Mouse (Mus musculus): ENCODE measurements at regions not wholly inside any gene's neighbourhood (a gene's known extent, or its start where the extent isn't known, plus 50 kb on each side); places are given as distances from the start of the nearest gene placed in this dataset.

- Histone ChIP-seq H3K4me3 (ENCODE audit: insufficient read depth, low read length) (no peak overlapping the region), H3K27ac (ENCODE audit: insufficient read depth, low read depth, low read length) (no peak overlapping the region), H3K4me1 (ENCODE audit: control insufficient read depth, insufficient read depth, low read length) (no peaks in the 10 kb centered on the region)
- TF ChIP-seq CTCF (IDR thresholded peaks at IDR 0.05; ENCODE audit: low read depth, low read length), result no peak
- TF ChIP-seq POLR2A (IDR thresholded peaks at IDR 0.05; ENCODE audit: borderline replicate concordance, low read depth, low read length), result no peak
These were observed 220.4 kb downstream of the Dcdc2c start for GRCm38 (mm10) chr12:28331843-28332242.

GRCm38 (mm10) chr12:28323659-28324058, 228.5 kb downstream of the Dcdc2c start:
- no peak for TF ChIP-seq CTCF (IDR thresholded peaks at IDR 0.05; ENCODE audit: low read depth, low read length)
- TF ChIP-seq POLR2A (IDR thresholded peaks at IDR 0.05; ENCODE audit: borderline replicate concordance, low read depth, low read length), result no peak

GRCm38 (mm10) chr12:28309226-28309625, 243.0 kb downstream of the Dcdc2c start:
- H3K4me1 ChIP-seq (ENCODE audit: control insufficient read depth, insufficient read depth, low read length), result no peaks in the 10 kb centered on the region
- TF ChIP-seq POLR2A (IDR thresholded peaks at IDR 0.05; ENCODE audit: borderline replicate concordance, low read depth, low read length), result no peak
- no peak for TF ChIP-seq CTCF (IDR thresholded peaks at IDR 0.05; ENCODE audit: low read depth, low read length)
- no peak overlapping the region for H3K4me3 ChIP-seq (ENCODE audit: insufficient read depth, low read length)
- no peak overlapping the region for H3K27ac ChIP-seq (ENCODE audit: insufficient read depth, low read depth, low read length)

More at GRCm38 (mm10) chr12:28323659-28324058, 228.5 kb downstream of the Dcdc2c start:
- H3K4me1 ChIP-seq (ENCODE audit: control insufficient read depth, insufficient read depth, low read length), result no peaks in the 10 kb centered on the region
- H3K27ac ChIP-seq (ENCODE audit: insufficient read depth, low read depth, low read length), result no peak overlapping the region
- H3K4me3 ChIP-seq (ENCODE audit: insufficient read depth, low read length), result no peak overlapping the region

GRCm38 (mm10) chr12:28302038-28302581, 250.1 kb downstream of the Dcdc2c start:
- H3K4me1 ChIP-seq (ENCODE audit: control insufficient read depth, insufficient read depth, low read length), result no peaks in the 10 kb centered on the region
- TF ChIP-seq CTCF (IDR thresholded peaks at IDR 0.05; ENCODE audit: low read depth, low read length) (no peak), POLR2A (IDR thresholded peaks at IDR 0.05; ENCODE audit: borderline replicate concordance, low read depth, low read length) (no peak)
- no peak overlapping the region for H3K4me3 ChIP-seq (ENCODE audit: insufficient read depth, low read length)
- H3K27ac ChIP-seq (ENCODE audit: insufficient read depth, low read depth, low read length), result no peak overlapping the region

- no peaks in the 10 kb centered on the region for H3K4me1 ChIP-seq (ENCODE audit: control insufficient read depth, insufficient read depth, low read length)
- H3K27ac ChIP-seq (ENCODE audit: insufficient read depth, low read depth, low read length), result no peak overlapping the region
- TF ChIP-seq POLR2A (IDR thresholded peaks at IDR 0.05; ENCODE audit: borderline replicate concordance, low read depth, low read length) (no peak), CTCF (IDR thresholded peaks at IDR 0.05; ENCODE audit: low read depth, low read length) (no peak)
- H3K4me3 ChIP-seq (ENCODE audit: insufficient read depth, low read length), result no peak overlapping the region
These were observed 263.8 kb downstream of the Dcdc2c start for GRCm38 (mm10) chr12:28288376-28288896.

GRCm38 (mm10) chr12:28255524-28255923, 296.7 kb downstream of the Dcdc2c start:
- Histone ChIP-seq H3K4me1 (ENCODE audit: control insufficient read depth, insufficient read depth, low read length) (no peaks in the 10 kb centered on the region), H3K27ac (ENCODE audit: insufficient read depth, low read depth, low read length) (no peak overlapping the region), H3K4me3 (ENCODE audit: insufficient read depth, low read length) (no peak overlapping the region)
- no peak for TF ChIP-seq POLR2A (IDR thresholded peaks at IDR 0.05; ENCODE audit: borderline replicate concordance, low read depth, low read length)
- no peak for TF ChIP-seq CTCF (IDR thresholded peaks at IDR 0.05; ENCODE audit: low read depth, low read length)

- TF ChIP-seq POLR2A (IDR thresholded peaks at IDR 0.05; ENCODE audit: borderline replicate concordance, low read depth, low read length), result no peak
- no peak overlapping the region for H3K4me3 ChIP-seq (ENCODE audit: insufficient read depth, low read length)
- H3K27ac ChIP-seq (ENCODE audit: insufficient read depth, low read depth, low read length), result no peak overlapping the region
- H3K4me1 ChIP-seq (ENCODE audit: control insufficient read depth, insufficient read depth, low read length), result no peaks in the 10 kb centered on the region
These were observed 301.7 kb downstream of the Dcdc2c start for GRCm38 (mm10) chr12:28250526-28250925.

- no peak overlapping the region for H3K4me3 ChIP-seq (ENCODE audit: insufficient read depth, low read length)
- 0 out of 2 replicates have a peak, but pooled peaks have one; percentile 7 for TF ChIP-seq CTCF (IDR thresholded peaks at IDR 0.05; ENCODE audit: low read depth, low read length)
- TF ChIP-seq POLR2A (IDR thresholded peaks at IDR 0.05; ENCODE audit: borderline replicate concordance, low read depth, low read length), result no peak
- no peak overlapping the region for H3K27ac ChIP-seq (ENCODE audit: insufficient read depth, low read depth, low read length)
These were observed 303.4 kb downstream of the Dcdc2c start for GRCm38 (mm10) chr12:28248749-28249148.

GRCm38 (mm10) chr12:28248287-28248686, 303.9 kb downstream of the Dcdc2c start:
- H3K4me3 ChIP-seq (ENCODE audit: insufficient read depth, low read length), result no peak overlapping the region
- TF ChIP-seq POLR2A (IDR thresholded peaks at IDR 0.05; ENCODE audit: borderline replicate concordance, low read depth, low read length) (no peak), CTCF (IDR thresholded peaks at IDR 0.05; ENCODE audit: low read depth, low read length) (no peak)
- H3K4me1 ChIP-seq (ENCODE audit: control insufficient read depth, insufficient read depth, low read length), result no peaks in the 10 kb centered on the region
- H3K27ac ChIP-seq (ENCODE audit: insufficient read depth, low read depth, low read length), result no peak overlapping the region

More at GRCm38 (mm10) chr12:28248749-28249148, 303.4 kb downstream of the Dcdc2c start:
- H3K4me1 ChIP-seq (ENCODE audit: control insufficient read depth, insufficient read depth, low read length), result no peaks in the 10 kb centered on the region

- Histone ChIP-seq H3K4me3 (ENCODE audit: insufficient read depth, low read length) (no peak overlapping the region), H3K4me1 (ENCODE audit: control insufficient read depth, insufficient read depth, low read length) (no peaks in the 10 kb centered on the region), H3K27ac (ENCODE audit: insufficient read depth, low read depth, low read length) (no peak overlapping the region)
- no peak for TF ChIP-seq POLR2A (IDR thresholded peaks at IDR 0.05; ENCODE audit: borderline replicate concordance, low read depth, low read length)
- TF ChIP-seq CTCF (IDR thresholded peaks at IDR 0.05; ENCODE audit: low read depth, low read length), result no peak
These were observed 314.2 kb downstream of the Dcdc2c start for GRCm38 (mm10) chr12:28238016-28238415.

Measured in bone marrow macrophage, adult 2 months (primary cell).